Mouse (Mus musculus) CH12.LX (cell line): ENCODE results near the gene Chst5.

ENCODE experiments used
- CTCF ChIP-seq, 2 experiments: IDR thresholded peaks in 1 of 2; conservative IDR thresholded peaks in 1 of 2; 2 replicates each; pipeline ENCODE4 v1.5.1; 2011 to 2012; ENCODE audit warnings: low read depth in 2 of 2, low read length in 2 of 2, improper control_type of control experiment in 1 of 2, inconsistent platforms in 1 of 2, mild to moderate bottlenecking in 1 of 2, moderate library complexity in 1 of 2
- GABPA ChIP-seq: IDR thresholded peaks from 2 replicates; pipeline ENCODE4 v1.6.1; 2012; ENCODE audit warnings: low read depth, low read length, improper control_type of control experiment, inconsistent platforms; ENCODE audit not compliant: insufficient replicate concordance
- MAX ChIP-seq: IDR thresholded peaks from 2 replicates; pipeline ENCODE4 v1.6.1; 2011; ENCODE audit warnings: low read length, improper control_type of control experiment
- PAX5 ChIP-seq: IDR thresholded peaks from 2 replicates; pipeline ENCODE4 v1.6.1; 2012; ENCODE audit warnings: low read length, inconsistent platforms, mixed read lengths
- POLR2A ChIP-seq: IDR thresholded peaks from 2 replicates; pipeline ENCODE4 v1.6.1; 2011; ENCODE audit warnings: low read depth, mild to moderate bottlenecking, improper control_type of control experiment, low read length
- ZC3H11A ChIP-seq: IDR thresholded peaks from 2 replicates; pipeline ENCODE4 v1.6.1; 2012; ENCODE audit warnings: low read depth, mild to moderate bottlenecking, inconsistent platforms, low read length, improper control_type of control experiment

GRCm38 (mm10) chr8:111957231-111957630 is 47.0 kb upstream of the Chst5 start:
- TF ChIP-seq POLR2A (no peak), ZC3H11A (no peak), CTCF (conservative IDR thresholded peaks at IDR 0.05 in 1 of 2, IDR thresholded peaks at IDR 0.05 in 1 of 2; ENCODE audit: low read depth in 2 of 2, low read length in 2 of 2) (no peak), MAX (no peak), GABPA (no peak), PAX5 (no peak)
